Mouse (Mus musculus) heart, embryonic 14.5 days (tissue): ENCODE data around the gene Clps. TPM values are rescaled to one million over a fixed set of nuclear protein-coding genes. Genes with fewer than 3 reads are reported as not detected.
A peak's percentile ranks its signal among the peaks of the same experiment; 100 is the strongest.

Source experiments
- ATAC-seq: fragments of 200-750 bp; cut with Nextera tagmentation; 2 replicates; pipeline ENCODE4 v1.8.0; 2017; ENCODE audit warnings: low read depth, moderate TSS enrichment; ENCODE audit not compliant: insufficient number of reproducible peaks, insufficient read depth, low FRiP score
- H3K27ac ChIP-seq, 2 experiments: fragments of 200-500 bp in 1 of 2; fragments of 300-500 bp in 1 of 2; sonication (generic) in 1 of 2; replicated peaks in 1 of 2; 2 replicates each; pipeline ENCODE4 v1.5.1; 2012 to 2014; ENCODE audit warnings: low read depth in 2 of 2, low read length in 2 of 2, control low read depth in 1 of 2, mild to moderate bottlenecking in 1 of 2, mixed read lengths in 1 of 2; ENCODE audit not compliant: control insufficient read depth in 1 of 2, insufficient read depth in 1 of 2
- H3K27me3 ChIP-seq: fragments of 300-500 bp; sonication (generic); 2 replicates; pipeline ENCODE4 v1.6.1; 2014; ENCODE audit warnings: mild to moderate bottlenecking, low read length, control low read depth; ENCODE audit not compliant: control insufficient read depth, insufficient read depth
- H3K36me3 ChIP-seq: fragments of 300-500 bp; sonication (generic); 2 replicates; pipeline ENCODE4 v1.6.1; 2014; ENCODE audit warnings: mild to moderate bottlenecking, control low read depth, low read length, mixed read lengths; ENCODE audit not compliant: control insufficient read depth, insufficient read depth
- H3K4me1 ChIP-seq, 2 experiments: fragments of 200-500 bp in 1 of 2; fragments of 300-500 bp in 1 of 2; sonication (generic) in 1 of 2; 2 replicates each; pipeline ENCODE4 v1.6.1; 2012 to 2014; ENCODE audit warnings: low read length in 2 of 2, control low read depth in 1 of 2, mixed read lengths in 1 of 2; ENCODE audit not compliant: control insufficient read depth in 2 of 2, insufficient read depth in 2 of 2
- H3K4me2 ChIP-seq: fragments of 300-500 bp; sonication (generic); 2 replicates; pipeline ENCODE4 v1.6.1; 2014; ENCODE audit warnings: mild to moderate bottlenecking, low read length
- H3K4me3 ChIP-seq, 2 experiments: fragments of 200-500 bp in 1 of 2; fragments of 300-500 bp in 1 of 2; sonication (generic) in 1 of 2; 2 replicates each; pipeline ENCODE4 v1.5.1; 2012 to 2014; ENCODE audit warnings: low read length in 2 of 2, mild to moderate bottlenecking in 2 of 2, control low read depth in 1 of 2, low read depth in 1 of 2, moderate library complexity in 1 of 2; ENCODE audit not compliant: control insufficient read depth in 1 of 2, insufficient read depth in 1 of 2
- H3K9ac ChIP-seq: fragments of 300-500 bp; sonication (generic); 2 replicates; pipeline ENCODE4 v1.6.1; 2014; ENCODE audit warnings: mild to moderate bottlenecking, low read length
- H3K9me3 ChIP-seq: fragments of 300-500 bp; sonication (generic); 2 replicates; pipeline ENCODE4 v1.6.1; 2016; ENCODE audit warnings: low read length, control low read depth; ENCODE audit not compliant: control insufficient read depth
- WGBS: fragments of 180-500 bp; shearing (Covaris S2); extraction: QIAGEN DNeasy Blood & Tissue Kit; methylation state at CpG from one replicate; pipeline ENCODE4 v1.1.7; 2014; 5-methylcytosine and 5-hydroxymethylcytosine counted together
- polyA plus RNA-seq: library from polyadenylated mRNA; unstranded; fragments of >200 nt; fragmentation: Nextera tagmentation; extraction: Ambion mirVana; gene quantifications from 2 replicates; pipeline ENCODE4 v1.2.1, GENCODE M21; 2014

Gene Clps
- polyA plus RNA-seq, 1 experiment from 2014 or later: not detected

GRCm38 (mm10) chr17:28588591-28588990, 28.0 kb upstream of the Clps start:
- no peak for ATAC-seq
- Histone ChIP-seq H3K4me1 (peaks cover 6 to 18% of the 10 kb centered on the region in 2 experiments), H3K9ac (no peak overlapping the region), H3K4me2 (no peak overlapping the region), H3K4me3 (no peak overlapping the region), H3K27me3 (no peaks in the 10 kb centered on the region), H3K36me3 (peaks cover 61% of the 10 kb centered on the region), H3K27ac (no peak overlapping the region), H3K9me3 (no peaks in the 10 kb centered on the region)
- WGBS: 75% methylated on average over 2 of the region's 2 CpGs

GRCm38 (mm10) chr17:28586509-28586908, 25.9 kb upstream of the Clps start:
- Histone ChIP-seq H3K4me1 (peaks cover 1 to 4% of the 10 kb centered on the region in 2 experiments), H3K9ac (no peak overlapping the region), H3K27me3 (no peaks in the 10 kb centered on the region), H3K4me2 (no peak overlapping the region), H3K27ac (no peak overlapping the region), H3K4me3 (no peak overlapping the region), H3K36me3 (peaks cover 40% of the 10 kb centered on the region), H3K9me3 (no peaks in the 10 kb centered on the region)
- WGBS: 81% methylated on average over 3 of the region's 3 CpGs
- ATAC-seq: no peak

GRCm38 (mm10) chr17:28581056-28581455, 20.5 kb upstream of the Clps start:
- Histone ChIP-seq H3K9ac (no peak overlapping the region), H3K36me3 (no peaks in the 10 kb centered on the region), H3K4me2 (no peak overlapping the region), H3K27ac (no peak overlapping the region), H3K4me1 (no peaks in the 10 kb centered on the region), H3K27me3 (peaks cover 4% of the 10 kb centered on the region; the same call in 1 of the 2 replicates), H3K4me3 (no peak overlapping the region), H3K9me3 (no peaks in the 10 kb centered on the region)
- 55% methylated on average over 2 of the region's 2 CpGs for WGBS
- ATAC-seq: no peak

GRCm38 (mm10) chr17:28580396-28580795, 19.8 kb upstream of the Clps start:
- Histone ChIP-seq H3K4me3 (no peak overlapping the region), H3K36me3 (no peaks in the 10 kb centered on the region), H3K4me1 (peaks cover under 1 to 6% of the 10 kb centered on the region in 2 experiments), H3K27me3 (peaks cover 9% of the 10 kb centered on the region; the same call in 1 of the 2 replicates), H3K27ac (no peak overlapping the region), H3K9ac (no peak overlapping the region), H3K9me3 (no peaks in the 10 kb centered on the region), H3K4me2 (no peak overlapping the region)
- 4% methylated on average over 9 of the region's 9 CpGs for WGBS
- ATAC-seq: peak; percentile 29; the same call in 1 of the 2 replicates

GRCm38 (mm10) chr17:28575244-28576125, 14.9 kb upstream of the Clps start, which contains the start of gene Lhfpl5:
Lhfpl5 (plus strand) TSS chr17:28575641.
- H3K4me2 ChIP-seq: peak within 1 kb of the TSS; percentile 63

GRCm38 (mm10) chr17:28572941-28573340, 12.4 kb upstream of the Clps start:
- no peaks in the 10 kb centered on the region for H3K9me3 ChIP-seq
- no peak overlapping the region for H3K27ac ChIP-seq
- H3K27me3 ChIP-seq: peaks cover 9% of the 10 kb centered on the region; the same call in 1 of the 2 replicates
- no peak overlapping the region for H3K4me3 ChIP-seq
- H3K36me3 ChIP-seq: no peaks in the 10 kb centered on the region
- H3K9ac ChIP-seq: no peak overlapping the region
- H3K4me1 ChIP-seq: peaks cover 3 to 7% of the 10 kb centered on the region in 2 experiments
- 80% methylated on average over 6 of the region's 6 CpGs for WGBS
- no peak for ATAC-seq
- no peak overlapping the region for H3K4me2 ChIP-seq

More at GRCm38 (mm10) chr17:28575244-28576125, 14.9 kb upstream of the Clps start, which contains the start of gene Lhfpl5:
- H3K4me3 ChIP-seq: peak within 1 kb of the TSS; percentile 20; a peak in 2 of 4 replicates
- H3K9ac ChIP-seq: no peak within 1 kb of the TSS
- H3K27ac ChIP-seq: no peak within 1 kb of the TSS
- no peaks in the 10 kb centered on the region for H3K9me3 ChIP-seq
- ATAC-seq: peak; percentile 56; the same call in 1 of the 2 replicates
- H3K4me1 ChIP-seq: peaks cover 3 to 7% of the 10 kb centered on the region in 2 experiments
- 17% methylated on average over 48 of the region's 50 CpGs for WGBS
- no peaks in the 10 kb centered on the region for H3K36me3 ChIP-seq
- H3K27me3 ChIP-seq: peaks cover 9% of the 10 kb centered on the region; the same call in 1 of the 2 replicates

- 68% methylated on average over 7 of the region's 7 CpGs for WGBS
- no peak overlapping the region for H3K27ac ChIP-seq
Observed at GRCm38 (mm10) chr17:28572521-28572920, 12.0 kb upstream of the Clps start.

More at GRCm38 (mm10) chr17:28572521-28572920, 12.0 kb upstream of the Clps start:
- no peak for ATAC-seq
- peaks cover 3 to 7% of the 10 kb centered on the region in 2 experiments for H3K4me1 ChIP-seq
- H3K4me2 ChIP-seq: no peak overlapping the region
- H3K9ac ChIP-seq: no peak overlapping the region
- no peaks in the 10 kb centered on the region for H3K36me3 ChIP-seq
- no peaks in the 10 kb centered on the region for H3K9me3 ChIP-seq
- no peak overlapping the region for H3K4me3 ChIP-seq
- H3K27me3 ChIP-seq: peaks cover 9% of the 10 kb centered on the region; the same call in 1 of the 2 replicates
